Comparison of ENCODE assay signal across 10 mouse cellular contexts in genomic region chr10:117174645-117175044, GRCm38 (mm10). TPM values are rescaled to one million over a fixed set of nuclear protein-coding genes. Genes with fewer than 3 reads are reported as not detected.
DNase-seq lines count a peak whose midpoint lies in the region; ATAC-seq and TF ChIP-seq lines count a peak whose summit lies in the region.
"Had no signal": no experiment of that assay in that cellular context is flagged by ENCODE, and none has a peak within 500 bp of the region (broad histone marks: within the 10 kb centered on the region; RNA-seq: fewer than 3 reads in every experiment).

No protein-coding gene starts in this region.

- no peaks in the 10 kb centered on the region for H3K27me3 ChIP-seq in hindbrain, embryonic 12.5 days
- no peaks in the 10 kb centered on the region for H3K27me3 ChIP-seq in hindbrain, embryonic 11.5 days (ENCODE audit: control insufficient read depth, insufficient read depth, low read length)
- H3K27me3 ChIP-seq in hindbrain, embryonic 15.5 days: no peaks in the 10 kb centered on the region
- no peaks in the 10 kb centered on the region for H3K27me3 ChIP-seq in midbrain, postnatal 0 days (ENCODE audit: insufficient read depth, low read length)

- no peak overlapping the region for H3K4me3 ChIP-seq in hindbrain, embryonic 12.5 days
- no peak overlapping the region for H3K4me3 ChIP-seq in hindbrain, embryonic 11.5 days (ENCODE audit: low read depth, low read length)
- no peak overlapping the region for H3K4me3 ChIP-seq in hindbrain, embryonic 15.5 days
- H3K4me3 ChIP-seq in midbrain, postnatal 0 days (ENCODE audit: low read depth, low read length): no peak overlapping the region

- TF ChIP-seq CTCF in midbrain, postnatal 0 days (IDR thresholded peaks at IDR 0.05): no peak

- WGBS in hindbrain, embryonic 12.5 days: 59% methylated on average over 12 of the region's 12 CpGs
- WGBS in hindbrain, embryonic 11.5 days: 58% methylated on average over 12 of the region's 12 CpGs
- 62% methylated on average over 12 of the region's 12 CpGs for WGBS in hindbrain, embryonic 15.5 days
- WGBS in midbrain, postnatal 0 days: 59% methylated on average over 12 of the region's 12 CpGs

- ATAC-seq in hindbrain, embryonic 12.5 days (ENCODE audit: low FRiP score): no peak
- no peak for ATAC-seq in hindbrain, embryonic 11.5 days (ENCODE audit: low FRiP score)
- ATAC-seq in hindbrain, embryonic 15.5 days (ENCODE audit: low FRiP score, low read depth): no peak
- ATAC-seq in midbrain, postnatal 0 days (ENCODE audit: low FRiP score): no peak

- peak overlapping the region; percentile 19; the same call in 1 of the 2 replicates for H3K4me2 ChIP-seq in hindbrain, embryonic 12.5 days (replicated peaks)
- no peak overlapping the region for H3K4me2 ChIP-seq in hindbrain, embryonic 11.5 days (replicated peaks; ENCODE audit: low read depth, low read length)
- peak overlapping the region; percentile 21; the same call in 1 of the 2 replicates for H3K4me2 ChIP-seq in hindbrain, embryonic 15.5 days
- peak overlapping the region; percentile 2; the same call in 1 of the 2 replicates for H3K4me2 ChIP-seq in midbrain, postnatal 0 days (ENCODE audit: low read depth, low read length, poor library complexity, severe bottlenecking)

- no peak for DNase-seq in hindbrain, embryonic 11.5 days (ENCODE audit: low spot score)
- DNase-seq in NIH3T3 (ENCODE audit: low read depth): peak; percentile 64
- no peak for DNase-seq in midbrain, postnatal 0 days (ENCODE audit: low spot score)
- DNase-seq in thymus, postnatal 25 days: no peak
- no peak for DNase-seq in thymus, postnatal 14 days
- DNase-seq: cerebellum, postnatal 36 days; kidney, adult 11 months; right cerebral cortex, postnatal 14 days had no signal

- H3K9me3 ChIP-seq in hindbrain, embryonic 12.5 days (replicated peaks): no peaks in the 10 kb centered on the region
- H3K9me3 ChIP-seq in hindbrain, embryonic 11.5 days (ENCODE audit: control insufficient read depth, low read length): no peaks in the 10 kb centered on the region
- no peaks in the 10 kb centered on the region for H3K9me3 ChIP-seq in hindbrain, embryonic 15.5 days
- no peaks in the 10 kb centered on the region for H3K9me3 ChIP-seq in midbrain, postnatal 0 days (ENCODE audit: low read length)

- peaks cover 5% of the 10 kb centered on the region; the same call in 1 of the 2 replicates for H3K4me1 ChIP-seq in hindbrain, embryonic 12.5 days
- H3K4me1 ChIP-seq in hindbrain, embryonic 11.5 days (replicated peaks; ENCODE audit: control insufficient read depth, insufficient read depth, low read length): no peaks in the 10 kb centered on the region
- no peaks in the 10 kb centered on the region for H3K4me1 ChIP-seq in hindbrain, embryonic 15.5 days (replicated peaks)
- H3K4me1 ChIP-seq in midbrain, postnatal 0 days (ENCODE audit: insufficient read depth, low read length): no peaks in the 10 kb centered on the region

- H3K9ac ChIP-seq in hindbrain, embryonic 12.5 days: 0 out of 2 replicates have a peak overlapping the region, but pooled peaks have one; percentile 13
- H3K9ac ChIP-seq in hindbrain, embryonic 11.5 days (ENCODE audit: low read depth, low read length): no peak overlapping the region
- no peak overlapping the region for H3K9ac ChIP-seq in hindbrain, embryonic 15.5 days
- H3K9ac ChIP-seq in midbrain, postnatal 0 days (replicated peaks; ENCODE audit: low read length, poor library complexity, severe bottlenecking): no peak overlapping the region

- H3K27ac ChIP-seq in hindbrain, embryonic 12.5 days: no peak overlapping the region
- no peak overlapping the region for H3K27ac ChIP-seq in hindbrain, embryonic 11.5 days (ENCODE audit: low read depth, low read length)
- no peak overlapping the region for H3K27ac ChIP-seq in hindbrain, embryonic 15.5 days (replicated peaks)
- H3K27ac ChIP-seq in midbrain, postnatal 0 days (ENCODE audit: low read depth, low read length): no peak overlapping the region

- H3K36me3 ChIP-seq in hindbrain, embryonic 12.5 days: no peaks in the 10 kb centered on the region
- H3K36me3 ChIP-seq in hindbrain, embryonic 11.5 days (ENCODE audit: control insufficient read depth, insufficient read depth, low read length): no peaks in the 10 kb centered on the region
- no peaks in the 10 kb centered on the region for H3K36me3 ChIP-seq in hindbrain, embryonic 15.5 days
- no peaks in the 10 kb centered on the region for H3K36me3 ChIP-seq in midbrain, postnatal 0 days (ENCODE audit: insufficient read depth, low read length)

RNA-seq across cellular contexts. Expression of gene Frs2, which starts 26.3 kb away (rescaled TPM):
- 25.3 and 31.7 TPM in 2 replicates for polyA plus RNA-seq in hindbrain, embryonic 12.5 days (2016; fragmentation: Nextera tagmentation; extraction: Ambion mirVana)
- 28.8 and 31.1 TPM in 2 replicates for polyA plus RNA-seq in hindbrain, embryonic 11.5 days (2014; fragmentation: Nextera tagmentation; extraction: Ambion mirVana)
- 20.3 and 23.4 TPM in 2 replicates for polyA plus RNA-seq in hindbrain, embryonic 15.5 days (2015; fragmentation: Nextera tagmentation; extraction: Ambion mirVana)
- 20.3 and 23.4 TPM in 2 replicates for total RNA-seq in midbrain, postnatal 0 days (2014; rRNA removed)
- polyA plus RNA-seq in midbrain, postnatal 0 days (2015; fragmentation: Nextera tagmentation; extraction: Ambion mirVana): 15.2 and 17.3 TPM in 2 replicates

RNA-seq across cellular contexts. Expression of gene Yeats4, which starts 49.7 kb away (rescaled TPM):
- 112 and 134 TPM in 2 replicates for polyA plus RNA-seq in hindbrain, embryonic 12.5 days (2016; fragmentation: Nextera tagmentation; extraction: Ambion mirVana)
- 141 and 146 TPM in 2 replicates for polyA plus RNA-seq in hindbrain, embryonic 11.5 days (2014; fragmentation: Nextera tagmentation; extraction: Ambion mirVana)
- 99.3 and 100.0 TPM in 2 replicates for polyA plus RNA-seq in hindbrain, embryonic 15.5 days (2015; fragmentation: Nextera tagmentation; extraction: Ambion mirVana)
- 79.0 and 90.4 TPM in 2 replicates for total RNA-seq in midbrain, postnatal 0 days (2014; rRNA removed)
- 104 and 107 TPM in 2 replicates for polyA plus RNA-seq in midbrain, postnatal 0 days (2015; fragmentation: Nextera tagmentation; extraction: Ambion mirVana)
